9 mouse cellular contexts compared by ENCODE assay signal in genomic region chr4:141998282-141998821, GRCm38 (mm10). TPM values are rescaled to one million over a fixed set of nuclear protein-coding genes. Genes with fewer than 3 reads are reported as not detected.
DNase-seq lines count a peak whose midpoint lies in the region; ATAC-seq lines count a peak whose summit lies in the region.
"Had no signal": no experiment of that assay in that cellular context is flagged by ENCODE, and none has a peak within 500 bp of the region (broad histone marks: within the 10 kb centered on the region; RNA-seq: fewer than 3 reads in every experiment).

No protein-coding gene starts in this region.

- 26% methylated on average over 11 of the region's 11 CpGs for WGBS in kidney, embryonic 16.5 days

- peak overlapping the region; percentile 44 for H3K4me3 ChIP-seq in kidney, embryonic 16.5 days (ENCODE audit: low read length)
- H3K4me3 ChIP-seq: myocyte had no signal

- H3K4me1 ChIP-seq in kidney, embryonic 16.5 days (ENCODE audit: insufficient read depth, low read length): peaks cover 11% of the 10 kb centered on the region; the same call in 1 of the 2 replicates

- H3K9me3 ChIP-seq in kidney, embryonic 16.5 days (ENCODE audit: low read length): no peaks in the 10 kb centered on the region

- peak; percentile 21; the same call in 1 of the 2 replicates for ATAC-seq in kidney, embryonic 16.5 days (ENCODE audit: low FRiP score, low TSS enrichment)

- H3K4me2 ChIP-seq in kidney, embryonic 16.5 days (replicated peaks; ENCODE audit: low read depth, low read length): peak overlapping the region; percentile 56

- peak overlapping the region; percentile 69 for H3K27ac ChIP-seq in kidney, embryonic 16.5 days (ENCODE audit: low read length)

- peak; percentile 26 to 29 for DNase-seq in cerebellum, adult 18-20 months
- DNase-seq in cerebellum, adult 11 months: no peak
- DNase-seq in urinary bladder, postnatal 36 days (ENCODE audit: low spot score in 2 of 2): peak; percentile 48 to 59
- DNase-seq in urinary bladder, postnatal 10 days (ENCODE audit: low spot score): no peak
- peak; percentile 32 for DNase-seq in naive thymus-derived CD4-positive, alpha-beta T cell, adult 2 months (ENCODE audit: low read depth)
- no peak for DNase-seq in gastrocnemius, postnatal 10 days
- no peak for DNase-seq in left cerebral cortex, postnatal 36 days (ENCODE audit: low spot score in 2 of 2)

- H3K36me3 ChIP-seq in kidney, embryonic 16.5 days (ENCODE audit: insufficient read depth, low read length): no peaks in the 10 kb centered on the region

- intact Hi-C loops in left cerebral cortex, postnatal 36 days (cut with DNase I): no loop called here

- H3K9ac ChIP-seq in kidney, embryonic 16.5 days (replicated peaks; ENCODE audit: low read length): peak overlapping the region; percentile 60

- no peaks in the 10 kb centered on the region for H3K27me3 ChIP-seq in kidney, embryonic 16.5 days (ENCODE audit: insufficient read depth, low read length)

RNA-seq across cellular contexts. Expression of gene Fhad1, which starts 16.5 kb away (rescaled TPM):
- polyA plus RNA-seq in kidney, embryonic 16.5 days (2015; fragmentation: Nextera tagmentation; extraction: Ambion mirVana): 0.74 and 1.0 TPM in 2 replicates
- total RNA-seq in gastrocnemius, postnatal 10 days (2021): 1 to 10 TPM; 2.1 to 4.5 TPM
- 10 to 100 TPM in 1 of 2 experiments, 1 to 10 TPM in 1; 5.1 to 10.8 TPM for total RNA-seq in left cerebral cortex, postnatal 36 days (2021)

Comparison
In these comparisons a context has a peak if more than half of its experiments do, and no peak if none do; other contexts are left out.
1. DNase-seq: peak in cerebellum, adult 18-20 months (2 of 2), urinary bladder, postnatal 36 days (2 of 2) and naive thymus-derived CD4-positive, alpha-beta T cell, adult 2 months (single experiment); none in cerebellum, adult 11 months (single experiment), urinary bladder, postnatal 10 days (single experiment), gastrocnemius, postnatal 10 days (single experiment) and left cerebral cortex, postnatal 36 days (0 of 2).